Mouse (Mus musculus) heart, postnatal 0 days (tissue): Measurements from ENCODE around the gene Cep55. TPM values are rescaled to one million over a fixed set of nuclear protein-coding genes. Genes with fewer than 3 reads are reported as not detected.

Experiments
- ATAC-seq: fragments of 200-750 bp; cut with Nextera tagmentation; 2 replicates; pipeline ENCODE4 v1.8.0; 2017; ENCODE audit warnings: low read depth, moderate number of reproducible peaks, moderate library complexity; ENCODE audit not compliant: insufficient read depth
- DNase-seq: peaks from one replicate; pipeline ENCODE4 v3.0.0-alpha.2; 2016; ENCODE audit warnings: low spot score
- H3K27ac ChIP-seq: fragments of 300-500 bp; sonication (generic); 2 replicates; pipeline ENCODE4 v1.5.1; 2014; ENCODE audit warnings: low read depth, mild to moderate bottlenecking
- H3K27me3 ChIP-seq: fragments of 300-500 bp; sonication (generic); 2 replicates; pipeline ENCODE4 v1.6.1; 2014; ENCODE audit warnings: low read length, mixed read lengths; ENCODE audit not compliant: control insufficient read depth, insufficient read depth
- H3K36me3 ChIP-seq: fragments of 300-500 bp; sonication (generic); replicated peaks from 2 replicates; pipeline ENCODE4 v1.6.1; 2014; ENCODE audit warnings: low read length, mixed read lengths; ENCODE audit not compliant: control insufficient read depth, insufficient read depth
- H3K4me1 ChIP-seq: fragments of 300-500 bp; sonication (generic); 2 replicates; pipeline ENCODE4 v1.6.1; 2014; ENCODE audit warnings: antibody characterized with exemption; ENCODE audit not compliant: control insufficient read depth, insufficient read depth
- H3K4me2 ChIP-seq: fragments of 300-500 bp; sonication (generic); 2 replicates; pipeline ENCODE4 v1.6.1; 2014; ENCODE audit warnings: low read depth, mild to moderate bottlenecking, low read length, moderate library complexity
- H3K4me3 ChIP-seq: fragments of 300-500 bp; sonication (generic); 2 replicates; pipeline ENCODE4 v1.5.1; 2014; ENCODE audit warnings: low read depth, low read length
- H3K9ac ChIP-seq: fragments of 300-500 bp; sonication (generic); replicated peaks from 2 replicates; pipeline ENCODE4 v1.6.1; 2014; ENCODE audit warnings: low read depth, low read length, mixed read lengths
- H3K9me3 ChIP-seq: fragments of 300-500 bp; sonication (generic); replicated peaks from 2 replicates; pipeline ENCODE4 v1.6.1; 2016; ENCODE audit warnings: low read length; ENCODE audit not compliant: control insufficient read depth
- CTCF ChIP-seq: IDR thresholded peaks from 2 replicates; pipeline ENCODE4 v1.5.1; 2016; ENCODE audit warnings: antibody characterized with exemption, control low read depth, low read depth
- EP300 ChIP-seq: IDR thresholded peaks from 2 replicates; pipeline ENCODE4 v1.6.1; 2016; ENCODE audit warnings: antibody characterized with exemption, low read depth
- WGBS: fragments of 180-500 bp; shearing (Covaris S2); extraction: QIAGEN DNeasy Blood & Tissue Kit; methylation state at CpG from one replicate; pipeline ENCODE4 v1.1.7; 2014; 5-methylcytosine and 5-hydroxymethylcytosine counted together
- polyA plus RNA-seq: library from polyadenylated mRNA; unstranded; fragments of >200 nt; fragmentation: Nextera tagmentation; extraction: Ambion mirVana; gene quantifications from 2 replicates; pipeline ENCODE4 v1.2.1, GENCODE M21; 2015
- total RNA-seq: library from RNA; depleted of rRNA; stranded (reverse); fragments of >200 nt; gene quantifications from 2 replicates; pipeline ENCODE4 v1.2.3, GENCODE M21; 2014; ENCODE audit warnings: low replicate concordance

Gene Cep55
- total and polyA plus RNA-seq, 2 experiments from 2014 or later, result 9.2 to 19.1 TPM

- ATAC-seq, result no peak
- no peak overlapping the region for H3K27ac ChIP-seq
- WGBS, result 72% methylated on average over 15 of the region's 15 CpGs
- no peaks in the 10 kb centered on the region for H3K36me3 ChIP-seq
- TF ChIP-seq EP300 (no peak), CTCF (no peak)
- no peaks in the 10 kb centered on the region for H3K9me3 ChIP-seq
- H3K4me1 ChIP-seq, result no peaks in the 10 kb centered on the region
- no peak overlapping the region for H3K4me3 ChIP-seq
- no peak overlapping the region for H3K4me2 ChIP-seq
- no peak for DNase-seq
- no peak overlapping the region for H3K9ac ChIP-seq
- H3K27me3 ChIP-seq, result no peaks in the 10 kb centered on the region
Measured at GRCm38 (mm10) chr19:38032993-38033734, 21.6 kb upstream of the Cep55 start.

- H3K27ac ChIP-seq, result no peak overlapping the region
- no peak for DNase-seq
- H3K4me2 ChIP-seq, result no peak overlapping the region
- H3K4me1 ChIP-seq, result no peaks in the 10 kb centered on the region
- H3K27me3 ChIP-seq, result no peaks in the 10 kb centered on the region
- no peaks in the 10 kb centered on the region for H3K36me3 ChIP-seq
- TF ChIP-seq CTCF (no peak), EP300 (no peak)
- H3K4me3 ChIP-seq, result no peak overlapping the region
- no peak for ATAC-seq
- no peak overlapping the region for H3K9ac ChIP-seq
- no peaks in the 10 kb centered on the region for H3K9me3 ChIP-seq
- 84% methylated on average over 2 of the region's 2 CpGs for WGBS
Measured at GRCm38 (mm10) chr19:38033735-38034057, 21.1 kb upstream of the Cep55 start.

GRCm38 (mm10) chr19:38034696-38035095 is 20.1 kb upstream of the Cep55 start:
- TF ChIP-seq CTCF (no peak), EP300 (no peak)
- H3K27me3 ChIP-seq, result no peaks in the 10 kb centered on the region

GRCm38 (mm10) chr19:38035766-38036165 is 19.0 kb upstream of the Cep55 start:
- no peak for DNase-seq
- no peak for ATAC-seq
- Histone ChIP-seq H3K27ac (no peak overlapping the region), H3K36me3 (no peaks in the 10 kb centered on the region), H3K9ac (no peak overlapping the region), H3K4me1 (no peaks in the 10 kb centered on the region), H3K27me3 (no peaks in the 10 kb centered on the region), H3K9me3 (no peaks in the 10 kb centered on the region), H3K4me3 (no peak overlapping the region), H3K4me2 (no peak overlapping the region)
- WGBS, result 56% methylated on average over 2 of the region's 2 CpGs
- TF ChIP-seq EP300 (no peak), CTCF (no peak)

More at GRCm38 (mm10) chr19:38034696-38035095, 20.1 kb upstream of the Cep55 start:
- DNase-seq (no peak), ATAC-seq (no peak)
- 68% methylated on average over 2 of the region's 2 CpGs for WGBS
- H3K36me3 ChIP-seq, result no peaks in the 10 kb centered on the region
- H3K4me1 ChIP-seq, result no peaks in the 10 kb centered on the region
- no peak overlapping the region for H3K27ac ChIP-seq
- no peak overlapping the region for H3K4me2 ChIP-seq
- no peak overlapping the region for H3K4me3 ChIP-seq
- H3K9me3 ChIP-seq, result no peaks in the 10 kb centered on the region
- H3K9ac ChIP-seq, result no peak overlapping the region

- Histone ChIP-seq H3K9ac (no peak overlapping the region), H3K9me3 (no peaks in the 10 kb centered on the region), H3K27ac (no peak overlapping the region; the same call in 1 of the 2 replicates), H3K27me3 (0 out of 2 replicates have a peak, but pooled peaks cover 3% of the 10 kb centered on the region), H3K4me1 (peaks cover 3% of the 10 kb centered on the region; the same call in 1 of the 2 replicates), H3K4me2 (no peak overlapping the region), H3K4me3 (no peak overlapping the region), H3K36me3 (no peaks in the 10 kb centered on the region)
- DNase-seq, result no peak
- TF ChIP-seq EP300 (no peak), CTCF (no peak)
- WGBS, result 52% methylated on average over 2 of the region's 2 CpGs
- no peak for ATAC-seq
Measured at GRCm38 (mm10) chr19:38038267-38038666, 16.5 kb upstream of the Cep55 start.
